Comparison of ENCODE assay signal across 8 mouse cellular contexts in genomic region chr15:102656658-102657057, GRCm38 (mm10). TPM values are rescaled to one million over a fixed set of nuclear protein-coding genes. Genes with fewer than 3 reads are reported as not detected.
A peak's percentile ranks its signal among the peaks of the same experiment; 100 is the strongest.
DNase-seq lines count a peak whose midpoint lies in the region; ATAC-seq and TF ChIP-seq lines count a peak whose summit lies in the region.

No protein-coding gene starts in this region.

- peak overlapping the region; percentile 50 for H3K27ac ChIP-seq in intestine, postnatal 0 days (ENCODE audit: low read depth, low read length)
- peak overlapping the region; percentile 24; the same call in 1 of the 2 replicates for H3K27ac ChIP-seq in neural tube, embryonic 11.5 days (ENCODE audit: low read depth, low read length)

- WGBS in intestine, postnatal 0 days = 6% methylated on average over 4 of the region's 4 CpGs
- WGBS in neural tube, embryonic 11.5 days = 15% methylated on average over 4 of the region's 4 CpGs

- H3K9me3 ChIP-seq in intestine, postnatal 0 days (ENCODE audit: control insufficient read depth) = no peaks in the 10 kb centered on the region
- no peaks in the 10 kb centered on the region for H3K9me3 ChIP-seq in neural tube, embryonic 11.5 days (ENCODE audit: control insufficient read depth, low read length)

- H3K4me3 ChIP-seq in intestine, postnatal 0 days (ENCODE audit: low read depth, low read length) = no peak overlapping the region
- no peak overlapping the region for H3K4me3 ChIP-seq in neural tube, embryonic 11.5 days (ENCODE audit: low read depth, low read length)

- peak; percentile 7 for DNase-seq in adrenal gland, postnatal 14 days
- DNase-seq in adrenal gland, adult 18-20 months (ENCODE audit: low spot score in 2 of 2) = no peak
- DNase-seq in 3134 (ENCODE audit: extremely low read depth, insufficient read length, low spot score) = peak; percentile 72
- peak; percentile 66 to 79 for DNase-seq in heart, adult 18-20 months
- DNase-seq in neural tube, embryonic 11.5 days (ENCODE audit: low spot score) = peak; percentile 25
- DNase-seq in right cerebral cortex, postnatal 25 days = no peak

- peaks cover 13% of the 10 kb centered on the region; the same call in 1 of the 2 replicates for H3K36me3 ChIP-seq in intestine, postnatal 0 days (ENCODE audit: control insufficient read depth, insufficient read depth)
- H3K36me3 ChIP-seq in neural tube, embryonic 11.5 days (ENCODE audit: control insufficient read depth, insufficient read depth, low read length) = no peaks in the 10 kb centered on the region

- no peak overlapping the region for H3K4me2 ChIP-seq in intestine, postnatal 0 days (replicated peaks; ENCODE audit: low read depth)
- no peak overlapping the region for H3K4me2 ChIP-seq in neural tube, embryonic 11.5 days (ENCODE audit: low read depth)

- TF ChIP-seq CTCF in intestine, postnatal 0 days (IDR thresholded peaks at IDR 0.05; ENCODE audit: low read depth) = no peak

- H3K27me3 ChIP-seq in intestine, postnatal 0 days (replicated peaks; ENCODE audit: control insufficient read depth, insufficient read depth, low read length) = no peaks in the 10 kb centered on the region
- H3K27me3 ChIP-seq in neural tube, embryonic 11.5 days (ENCODE audit: control insufficient read depth, insufficient read depth, low read length) = no peaks in the 10 kb centered on the region

- peaks cover 6% of the 10 kb centered on the region; the same call in 1 of the 2 replicates for H3K4me1 ChIP-seq in intestine, postnatal 0 days (replicated peaks; ENCODE audit: control insufficient read depth, insufficient read depth, low read length)
- no peaks in the 10 kb centered on the region; the same call in 1 of the 2 replicates for H3K4me1 ChIP-seq in neural tube, embryonic 11.5 days (ENCODE audit: control insufficient read depth, insufficient read depth, low read length)

- ATAC-seq in intestine, postnatal 0 days = peak; percentile 76
- no peak for ATAC-seq in neural tube, embryonic 11.5 days (ENCODE audit: insufficient read depth, low FRiP score, low TSS enrichment)
- ATAC-seq in granulocyte monocyte progenitor cell, adult 5-6 weeks (replicated peaks; ENCODE audit: poor library complexity, severe bottlenecking) = no peak

- no peak overlapping the region for H3K9ac ChIP-seq in intestine, postnatal 0 days (ENCODE audit: low read depth, low read length)
- no peak overlapping the region for H3K9ac ChIP-seq in neural tube, embryonic 11.5 days (ENCODE audit: low read length)

RNA-seq across cellular contexts. Expression of gene Atp5g2, which starts 15.5 kb away (rescaled TPM):
- total RNA-seq in adrenal gland, postnatal 14 days (2021) = 35.4 and 47.3 TPM in 2 replicates
- 10 to 100 TPM; 18.3 to 19.4 TPM for total RNA-seq in adrenal gland, adult 18-20 months (2021)
- 10 to 100 TPM; 28.4 to 50.6 TPM for total RNA-seq in heart, adult 18-20 months (2021)
- polyA plus RNA-seq in intestine, postnatal 0 days (2015; fragmentation: Nextera tagmentation; extraction: Ambion mirVana) = 74.5 and 77.9 TPM in 2 replicates
- polyA plus RNA-seq in neural tube, embryonic 11.5 days (2014; fragmentation: Nextera tagmentation; extraction: Ambion mirVana) = 64.9 and 66.5 TPM in 2 replicates
- 69.8 and 122 TPM in 2 replicates for total RNA-seq in granulocyte monocyte progenitor cell, adult 5-6 weeks (2014; fragmentation: Nextera tagmentation)
- total RNA-seq in granulocyte monocyte progenitor cell, adult 5-6 weeks (2017) = 83.4 and 95.4 TPM in 2 replicates

RNA-seq across cellular contexts. Expression of gene Atf7, which starts 31.4 kb away (rescaled TPM):
- total RNA-seq in adrenal gland, postnatal 14 days (2021) = 76.1 and 86.7 TPM in 2 replicates
- total RNA-seq in adrenal gland, adult 18-20 months (2021) = 10 to 100 TPM; 58.9 to 62.1 TPM
- total RNA-seq in heart, adult 18-20 months (2021) = 10 to 100 TPM; 41.2 to 44.9 TPM
- polyA plus RNA-seq in intestine, postnatal 0 days (2015; fragmentation: Nextera tagmentation; extraction: Ambion mirVana) = 15.0 and 17.1 TPM in 2 replicates
- polyA plus RNA-seq in neural tube, embryonic 11.5 days (2014; fragmentation: Nextera tagmentation; extraction: Ambion mirVana) = 14.2 and 18.4 TPM in 2 replicates
- total RNA-seq in granulocyte monocyte progenitor cell, adult 5-6 weeks (2014; fragmentation: Nextera tagmentation) = 124 and 212 TPM in 2 replicates
- total RNA-seq in granulocyte monocyte progenitor cell, adult 5-6 weeks (2017) = 43.1 and 60.2 TPM in 2 replicates

RNA-seq across cellular contexts. Expression of gene Gm28047, which starts 31.8 kb away (rescaled TPM):
- total RNA-seq in adrenal gland, postnatal 14 days (2021) = 2.8 TPM in 1 of 2 replicates, not detected in the other
- 1 to 10 TPM; 1.7 to 3.2 TPM for total RNA-seq in adrenal gland, adult 18-20 months (2021)
- 1 to 10 TPM in 1 of 2 experiments, not detected in 1; 2.5 TPM for total RNA-seq in heart, adult 18-20 months (2021)
- polyA plus RNA-seq in intestine, postnatal 0 days (2015; fragmentation: Nextera tagmentation; extraction: Ambion mirVana) = not detected in 2 replicates
- not detected in 2 replicates for polyA plus RNA-seq in neural tube, embryonic 11.5 days (2014; fragmentation: Nextera tagmentation; extraction: Ambion mirVana)
- total RNA-seq in granulocyte monocyte progenitor cell, adult 5-6 weeks (2014; fragmentation: Nextera tagmentation) = not detected in 2 replicates
- not detected in 2 replicates for total RNA-seq in granulocyte monocyte progenitor cell, adult 5-6 weeks (2017)

Comparison
In these comparisons a context has a peak if more than half of its experiments do, and no peak if none do; other contexts are left out.
1. DNase-seq: peak in adrenal gland, postnatal 14 days (single experiment), 3134 (single experiment), heart, adult 18-20 months (2 of 2) and neural tube, embryonic 11.5 days (single experiment); none in adrenal gland, adult 18-20 months (0 of 2) and right cerebral cortex, postnatal 25 days (single experiment).